Mouse (Mus musculus) heart, postnatal 0 days (tissue): ENCODE measurements around the gene Tspan18. TPM values are rescaled to one million over a fixed set of nuclear protein-coding genes. Genes with fewer than 3 reads are reported as not detected.

Experiments
- ATAC-seq: fragments of 200-750 bp; cut with Nextera tagmentation; 2 replicates; pipeline ENCODE4 v1.8.0; 2017; ENCODE audit warnings: low read depth, moderate number of reproducible peaks, moderate library complexity; ENCODE audit not compliant: insufficient read depth
- DNase-seq: peaks from one replicate; pipeline ENCODE4 v3.0.0-alpha.2; 2016; ENCODE audit warnings: low spot score
- H3K27ac ChIP-seq: fragments of 300-500 bp; sonication (generic); 2 replicates; pipeline ENCODE4 v1.5.1; 2014; ENCODE audit warnings: low read depth, mild to moderate bottlenecking
- H3K27me3 ChIP-seq: fragments of 300-500 bp; sonication (generic); 2 replicates; pipeline ENCODE4 v1.6.1; 2014; ENCODE audit warnings: low read length, mixed read lengths; ENCODE audit not compliant: control insufficient read depth, insufficient read depth
- H3K36me3 ChIP-seq: fragments of 300-500 bp; sonication (generic); replicated peaks from 2 replicates; pipeline ENCODE4 v1.6.1; 2014; ENCODE audit warnings: low read length, mixed read lengths; ENCODE audit not compliant: control insufficient read depth, insufficient read depth
- H3K4me1 ChIP-seq: fragments of 300-500 bp; sonication (generic); 2 replicates; pipeline ENCODE4 v1.6.1; 2014; ENCODE audit warnings: antibody characterized with exemption; ENCODE audit not compliant: control insufficient read depth, insufficient read depth
- H3K4me2 ChIP-seq: fragments of 300-500 bp; sonication (generic); 2 replicates; pipeline ENCODE4 v1.6.1; 2014; ENCODE audit warnings: low read depth, mild to moderate bottlenecking, low read length, moderate library complexity
- H3K4me3 ChIP-seq: fragments of 300-500 bp; sonication (generic); 2 replicates; pipeline ENCODE4 v1.5.1; 2014; ENCODE audit warnings: low read depth, low read length
- H3K9ac ChIP-seq: fragments of 300-500 bp; sonication (generic); replicated peaks from 2 replicates; pipeline ENCODE4 v1.6.1; 2014; ENCODE audit warnings: low read depth, low read length, mixed read lengths
- H3K9me3 ChIP-seq: fragments of 300-500 bp; sonication (generic); replicated peaks from 2 replicates; pipeline ENCODE4 v1.6.1; 2016; ENCODE audit warnings: low read length; ENCODE audit not compliant: control insufficient read depth
- CTCF ChIP-seq: IDR thresholded peaks from 2 replicates; pipeline ENCODE4 v1.5.1; 2016; ENCODE audit warnings: antibody characterized with exemption, control low read depth, low read depth
- EP300 ChIP-seq: IDR thresholded peaks from 2 replicates; pipeline ENCODE4 v1.6.1; 2016; ENCODE audit warnings: antibody characterized with exemption, low read depth
- WGBS: fragments of 180-500 bp; shearing (Covaris S2); extraction: QIAGEN DNeasy Blood & Tissue Kit; methylation state at CpG from one replicate; pipeline ENCODE4 v1.1.7; 2014; 5-methylcytosine and 5-hydroxymethylcytosine counted together
- polyA plus RNA-seq: library from polyadenylated mRNA; unstranded; fragments of >200 nt; fragmentation: Nextera tagmentation; extraction: Ambion mirVana; gene quantifications from 2 replicates; pipeline ENCODE4 v1.2.1, GENCODE M21; 2015
- total RNA-seq: library from RNA; depleted of rRNA; stranded (reverse); fragments of >200 nt; gene quantifications from 2 replicates; pipeline ENCODE4 v1.2.3, GENCODE M21; 2014; ENCODE audit warnings: low replicate concordance

Gene Tspan18
- total and polyA plus RNA-seq, 2 experiments from 2014 or later: 39.8 to 64.4 TPM

DNA sequence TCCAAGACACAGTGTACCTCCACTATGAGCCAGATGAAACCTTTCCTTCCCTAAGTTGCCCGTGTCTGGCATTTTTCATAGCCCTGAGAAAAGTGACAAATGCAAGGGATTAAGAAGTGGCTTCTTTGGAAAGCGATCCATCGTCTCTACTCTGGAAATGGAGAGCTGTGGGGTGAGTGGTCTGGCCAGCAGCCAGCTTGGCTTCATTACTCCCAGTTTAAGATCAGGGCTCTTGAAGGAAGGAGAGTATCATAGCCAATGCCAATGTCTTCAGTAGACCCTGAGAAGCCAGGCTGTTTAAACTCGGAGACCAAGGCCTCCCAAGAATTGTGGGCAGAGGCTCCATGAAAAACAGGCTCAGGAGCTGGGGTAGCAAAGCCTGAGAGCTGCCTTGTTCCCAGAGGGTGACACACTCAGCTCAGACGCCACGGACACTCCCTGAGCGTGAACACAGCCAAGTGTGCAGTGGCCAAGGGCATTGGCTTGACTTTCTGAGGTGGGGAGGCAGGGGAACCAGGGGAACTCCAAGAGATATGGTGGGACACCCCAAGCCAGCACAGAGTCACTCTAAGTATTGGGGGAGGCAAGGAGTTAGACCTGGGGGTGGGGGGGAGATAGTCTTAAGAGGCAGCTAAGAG lies 115.8 kb downstream of the Tspan18 start:
- Histone ChIP-seq H3K36me3 (peaks cover 11% of the 10 kb centered on the region), H3K4me2 (no peak overlapping the region)

DNA sequence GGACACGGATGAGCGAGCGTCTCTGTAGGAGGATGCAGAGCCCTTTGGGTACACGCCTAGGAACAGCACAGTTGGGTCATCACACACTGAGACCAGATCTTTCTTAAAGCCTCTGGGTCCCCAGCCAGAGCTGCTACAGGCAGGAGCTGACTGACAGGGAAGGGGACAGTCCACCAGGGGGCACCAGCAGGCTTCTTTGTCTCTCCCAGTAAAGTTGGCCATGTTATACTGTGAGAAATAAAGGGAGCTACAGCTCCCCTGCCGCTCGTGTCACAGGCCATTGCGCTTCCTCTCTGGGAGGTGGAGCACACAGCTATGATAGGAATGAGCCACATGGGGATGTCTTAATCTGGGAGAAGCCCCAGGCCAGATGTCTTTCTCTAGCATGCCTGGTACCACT lies 117.3 kb downstream of the Tspan18 start:
- 21% methylated on average over 7 of the region's 7 CpGs for WGBS
- DNase-seq (peak; percentile 93), ATAC-seq (peak; percentile 80)
- Histone ChIP-seq H3K4me1 (peaks cover 10% of the 10 kb centered on the region; the same call in 1 of the 2 replicates), H3K4me2 (no peak overlapping the region), H3K4me3 (no peak overlapping the region), H3K9me3 (no peaks in the 10 kb centered on the region), H3K36me3 (peaks cover 7% of the 10 kb centered on the region), H3K9ac (no peak overlapping the region), H3K27me3 (no peaks in the 10 kb centered on the region), H3K27ac (no peak overlapping the region)
- TF ChIP-seq EP300: no peak
- TF ChIP-seq CTCF: peak; percentile 76

More for the DNA sequence above, 115.8 kb downstream of the Tspan18 start:
- H3K9me3 ChIP-seq: no peaks in the 10 kb centered on the region
- H3K27ac ChIP-seq: no peak overlapping the region
- no peak overlapping the region for H3K4me3 ChIP-seq
- H3K9ac ChIP-seq: no peak overlapping the region
- peaks cover 10% of the 10 kb centered on the region for H3K4me1 ChIP-seq
- TF ChIP-seq CTCF (no peak), EP300 (no peak)
- WGBS: 55% methylated on average over 7 of the region's 7 CpGs
- H3K27me3 ChIP-seq: no peaks in the 10 kb centered on the region
- no peak for ATAC-seq
- no peak for DNase-seq

DNA sequence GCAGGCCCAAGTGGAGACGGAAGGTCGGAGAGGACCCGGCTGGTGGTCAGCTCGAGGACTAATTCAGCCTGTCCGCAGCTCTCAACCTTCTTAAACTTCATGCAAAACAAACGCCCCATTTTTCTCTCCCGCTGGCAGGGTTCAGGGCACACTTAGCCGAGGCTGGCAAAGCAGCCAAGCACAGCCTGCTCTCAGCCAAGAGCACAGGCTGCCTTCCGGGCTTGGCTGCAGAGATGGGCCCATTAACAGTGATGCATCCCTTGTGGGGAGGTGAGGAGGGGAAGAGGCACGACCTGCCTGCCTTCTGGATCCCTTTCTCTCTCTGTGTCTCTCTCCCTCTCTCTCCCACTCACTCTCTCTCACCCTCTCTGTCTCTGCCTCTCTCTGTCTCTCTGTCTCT lies 118.5 kb downstream of the Tspan18 start:
- peaks cover 15% of the 10 kb centered on the region for H3K36me3 ChIP-seq
- no peak overlapping the region for H3K9ac ChIP-seq
- ATAC-seq: no peak
- no peaks in the 10 kb centered on the region for H3K9me3 ChIP-seq
- no peak overlapping the region for H3K4me2 ChIP-seq
- TF ChIP-seq CTCF (no peak), EP300 (no peak)
- 80% methylated on average over 10 of the region's 10 CpGs for WGBS
- DNase-seq: no peak
- H3K27me3 ChIP-seq: no peaks in the 10 kb centered on the region
- H3K27ac ChIP-seq: no peak overlapping the region
- no peak overlapping the region for H3K4me3 ChIP-seq
- H3K4me1 ChIP-seq: peaks cover 10% of the 10 kb centered on the region; the same call in 1 of the 2 replicates

DNA sequence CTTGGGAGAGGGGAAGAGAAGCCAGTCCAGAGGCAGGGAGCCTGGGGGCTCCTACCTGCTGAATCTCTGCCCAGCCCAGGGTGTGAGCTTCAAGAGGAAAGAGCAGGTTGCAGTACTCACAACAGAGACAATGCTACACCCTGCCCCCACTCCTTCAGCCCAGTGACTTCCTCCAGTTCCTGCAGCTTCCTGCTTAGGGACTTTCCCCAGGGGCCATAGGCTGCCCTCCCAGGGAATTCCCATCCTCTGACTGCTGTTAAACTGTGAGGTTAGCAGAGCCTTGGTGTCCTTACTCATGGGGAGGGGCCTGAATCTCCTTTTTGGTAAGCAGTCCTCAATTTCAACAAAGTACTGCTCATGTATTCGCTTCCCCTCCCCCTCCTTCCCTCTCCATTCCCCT lies 120.1 kb downstream of the Tspan18 start:
- H3K27ac ChIP-seq: no peak overlapping the region; the same call in 1 of the 2 replicates
- H3K27me3 ChIP-seq: no peaks in the 10 kb centered on the region
- DNase-seq: peak; percentile 37
- H3K4me1 ChIP-seq: peaks cover 10% of the 10 kb centered on the region; the same call in 1 of the 2 replicates
- H3K36me3 ChIP-seq: peaks cover 27% of the 10 kb centered on the region
- TF ChIP-seq CTCF: no peak
- TF ChIP-seq EP300: no peak
- no peak overlapping the region for H3K4me2 ChIP-seq
- no peak overlapping the region for H3K4me3 ChIP-seq
- H3K9me3 ChIP-seq: no peaks in the 10 kb centered on the region
- no peak overlapping the region for H3K9ac ChIP-seq
- WGBS: 76% methylated on average over 1 of the region's 1 CpGs
- peak; percentile 49; the same call in 1 of the 2 replicates for ATAC-seq

DNA sequence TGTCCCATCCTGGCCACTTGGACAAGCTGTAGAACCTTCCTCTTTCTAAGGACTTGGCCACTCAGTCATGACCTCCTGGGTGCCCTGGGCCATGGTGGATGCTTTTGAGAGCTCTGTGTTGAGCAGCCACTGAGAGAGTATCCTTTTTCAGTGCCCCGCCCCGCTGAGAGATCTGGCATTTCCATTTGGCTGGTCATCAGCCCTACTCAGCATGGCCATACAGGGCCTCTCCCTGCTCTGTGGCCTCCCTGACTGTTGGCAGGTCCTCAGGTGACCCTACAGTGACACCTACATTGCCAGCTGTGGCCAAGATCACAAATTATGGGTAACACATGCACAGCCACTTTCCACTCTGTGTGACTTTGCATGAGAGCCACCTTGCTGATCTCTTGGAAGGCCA lies 121.4 kb downstream of the Tspan18 start:
- no peak overlapping the region for H3K4me3 ChIP-seq
- no peaks in the 10 kb centered on the region for H3K9me3 ChIP-seq
- no peak overlapping the region for H3K4me2 ChIP-seq
- 88% methylated on average over 2 of the region's 2 CpGs for WGBS
- no peak overlapping the region for H3K27ac ChIP-seq
- no peak overlapping the region for H3K9ac ChIP-seq
- no peaks in the 10 kb centered on the region for H3K27me3 ChIP-seq
- TF ChIP-seq EP300 (no peak), CTCF (no peak)
- H3K36me3 ChIP-seq: peaks cover 39% of the 10 kb centered on the region
- DNase-seq: no peak
- peaks cover 4% of the 10 kb centered on the region; the same call in 1 of the 2 replicates for H3K4me1 ChIP-seq
- ATAC-seq: no peak

DNA sequence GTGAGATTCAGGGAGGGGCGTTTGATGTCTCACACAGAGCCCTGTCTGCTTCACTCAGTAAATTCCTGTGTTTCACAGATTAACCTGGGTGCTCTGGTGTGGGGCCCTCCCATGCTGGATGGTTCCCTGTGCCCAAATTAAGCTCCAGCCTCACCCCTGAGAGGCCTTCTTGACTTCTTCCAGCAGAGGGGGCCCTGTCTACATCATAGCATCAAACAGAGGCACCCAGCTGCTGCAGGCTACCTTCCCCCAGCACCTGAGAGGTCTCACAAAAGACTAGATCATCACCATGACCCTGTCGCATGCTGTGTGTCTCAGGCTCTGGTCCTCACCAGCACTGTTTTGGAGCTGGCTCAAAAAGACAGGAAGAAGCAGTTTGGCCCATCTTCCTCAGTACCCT lies 121.9 kb downstream of the Tspan18 start:
- Histone ChIP-seq H3K4me1 (peaks cover 3% of the 10 kb centered on the region; the same call in 1 of the 2 replicates), H3K9me3 (no peaks in the 10 kb centered on the region), H3K4me2 (no peak overlapping the region), H3K4me3 (no peak overlapping the region), H3K27ac (no peak overlapping the region), H3K27me3 (no peaks in the 10 kb centered on the region), H3K9ac (no peak overlapping the region), H3K36me3 (peaks cover 44% of the 10 kb centered on the region)
- DNase-seq (no peak), ATAC-seq (no peak)
- TF ChIP-seq EP300 (no peak), CTCF (no peak)
- 78% methylated on average over 2 of the region's 2 CpGs for WGBS
